Mouse (Mus musculus) limb, embryonic 10.5 days (tissue): ENCODE results near the gene Gm10198. TPM values are rescaled to one million over a fixed set of nuclear protein-coding genes. Genes with fewer than 3 reads are reported as not detected.

Experiments used
- DNase-seq: peaks from one replicate; pipeline ENCODE4 v3.0.0-alpha.2; 2017; ENCODE audit warnings: low spot score
- H3K27ac ChIP-seq: fragments of 300-500 bp; sonication (generic); 2 replicates; pipeline ENCODE4 v1.5.1; 2016; ENCODE audit warnings: mild to moderate bottlenecking
- H3K27me3 ChIP-seq: fragments of 300-500 bp; sonication (generic); 2 replicates; pipeline ENCODE4 v1.6.1; 2016; ENCODE audit warnings: low read depth, mild to moderate bottlenecking; ENCODE audit not compliant: poor library complexity, severe bottlenecking
- H3K36me3 ChIP-seq: fragments of 300-500 bp; sonication (generic); 2 replicates; pipeline ENCODE4 v1.6.1; 2016; ENCODE audit warnings: mild to moderate bottlenecking, moderate library complexity
- H3K4me1 ChIP-seq: fragments of 300-500 bp; sonication (generic); 2 replicates; pipeline ENCODE4 v1.6.1; 2016
- H3K4me3 ChIP-seq: fragments of 300-500 bp; sonication (generic); 2 replicates; pipeline ENCODE4 v1.5.1; 2016; ENCODE audit warnings: mild to moderate bottlenecking, moderate library complexity
- H3K9me3 ChIP-seq: fragments of 300-500 bp; sonication (generic); replicated peaks from 2 replicates; pipeline ENCODE4 v1.6.1; 2016; ENCODE audit warnings: mild to moderate bottlenecking
- WGBS: fragments of 180-500 bp; shearing (Covaris S2); methylation state at CpG from one replicate; pipeline ENCODE4 v1.1.7; 2016; 5-methylcytosine and 5-hydroxymethylcytosine counted together
- polyA plus RNA-seq: library from polyadenylated mRNA; unstranded; fragments of >200 nt; fragmentation: Nextera tagmentation; extraction: Ambion mirVana; gene quantifications from 2 replicates; pipeline ENCODE4 v1.2.1, GENCODE M21; 2016

The Gm10198 gene
- polyA plus RNA-seq, result not detected in 2 replicates

DNA sequence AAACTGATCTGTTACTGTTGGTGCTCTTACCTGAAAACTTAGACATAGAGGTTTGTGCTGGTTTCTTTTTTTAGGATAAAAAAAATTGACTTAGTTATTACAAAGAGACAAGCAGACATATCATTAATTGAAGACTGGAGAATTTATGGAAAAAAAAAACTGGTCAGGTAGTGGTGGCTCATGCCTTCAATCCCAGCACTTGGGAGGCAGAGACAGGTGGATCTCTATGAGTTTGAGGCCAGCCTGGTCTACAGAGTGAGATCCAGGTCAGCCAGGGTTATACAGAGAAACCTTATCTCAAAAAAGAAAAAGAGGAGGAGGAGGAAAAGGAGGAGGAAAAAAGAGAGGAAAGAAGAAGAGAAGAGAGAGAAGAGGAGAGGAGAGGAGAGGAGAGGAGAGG lies at the start of gene Gm10198:
Gene Gm10198, plus strand, starts transcription at position 301 of the 400 bp plus-strand sequence.
- Histone ChIP-seq H3K36me3 (no peaks in the 10 kb centered on the region), H3K27me3 (no peaks in the 10 kb centered on the region), H3K4me3 (no peak within 1 kb of the TSS), H3K9me3 (no peaks in the 10 kb centered on the region), H3K4me1 (no peaks in the 10 kb centered on the region), H3K27ac (no peak within 1 kb of the TSS)
- DNase-seq, result no peak

DNA sequence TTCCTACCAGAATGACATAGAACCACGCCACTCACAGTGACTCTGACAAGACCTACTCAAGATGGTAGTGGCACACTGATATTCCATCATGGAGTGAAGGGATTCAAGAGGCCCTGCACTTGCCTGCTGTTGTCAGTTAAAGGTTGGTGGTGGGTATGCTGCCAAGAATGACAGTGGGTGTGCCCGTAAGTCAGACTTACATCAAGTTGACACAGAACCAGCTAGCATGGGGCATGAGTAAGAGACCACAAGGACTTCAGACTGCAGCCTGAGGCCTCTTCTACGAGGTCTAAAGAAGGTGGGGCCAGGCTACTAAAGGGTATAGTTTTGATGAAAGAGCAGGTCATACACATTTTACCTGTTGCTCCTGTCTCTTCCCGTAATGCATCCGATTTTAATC lies 47.3 kb upstream of the Gm10198 start:
- Histone ChIP-seq H3K27ac (no peak overlapping the region), H3K9me3 (no peaks in the 10 kb centered on the region), H3K4me1 (no peaks in the 10 kb centered on the region), H3K36me3 (no peaks in the 10 kb centered on the region), H3K27me3 (no peaks in the 10 kb centered on the region), H3K4me3 (no peak overlapping the region)
- 88% methylated on average over 5 of the region's 5 CpGs for WGBS
- DNase-seq, result no peak

- no peaks in the 10 kb centered on the region for H3K36me3 ChIP-seq
- WGBS, result 89% methylated on average over 7 of the region's 7 CpGs
Measured at GRCm38 (mm10) chr13:111552769-111553168, 39.8 kb upstream of the Gm10198 start.

DNA sequence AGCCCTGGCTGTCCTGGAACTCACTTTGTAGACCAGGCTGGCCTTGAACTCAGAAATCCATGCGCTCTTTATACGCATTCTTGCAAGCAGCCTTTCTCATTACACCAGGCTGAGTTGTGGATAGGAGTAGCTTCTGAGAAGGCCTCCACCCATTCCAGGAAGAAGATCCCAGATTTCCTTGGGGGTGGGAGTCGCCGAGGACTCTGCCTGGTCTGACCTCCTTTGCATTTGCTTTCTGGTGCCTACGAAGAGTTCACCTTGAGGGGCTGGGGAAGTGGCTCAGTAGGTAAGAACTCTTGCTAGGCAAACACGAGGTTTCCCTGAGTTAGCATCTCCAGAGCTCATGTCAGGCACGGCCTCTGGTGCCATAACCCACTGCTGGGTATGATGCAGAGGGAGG lies 39.4 kb upstream of the Gm10198 start:
- Histone ChIP-seq H3K27me3 (no peaks in the 10 kb centered on the region), H3K9me3 (no peaks in the 10 kb centered on the region), H3K36me3 (no peaks in the 10 kb centered on the region), H3K4me1 (peaks cover 9% of the 10 kb centered on the region), H3K4me3 (no peak overlapping the region), H3K27ac (no peak overlapping the region)
- 89% methylated on average over 7 of the region's 7 CpGs for WGBS
- DNase-seq, result no peak

More at GRCm38 (mm10) chr13:111552769-111553168, 39.8 kb upstream of the Gm10198 start:
- Histone ChIP-seq H3K9me3 (no peaks in the 10 kb centered on the region), H3K27me3 (no peaks in the 10 kb centered on the region), H3K27ac (no peak overlapping the region), H3K4me1 (peaks cover 9% of the 10 kb centered on the region), H3K4me3 (no peak overlapping the region)
- no peak for DNase-seq

DNA sequence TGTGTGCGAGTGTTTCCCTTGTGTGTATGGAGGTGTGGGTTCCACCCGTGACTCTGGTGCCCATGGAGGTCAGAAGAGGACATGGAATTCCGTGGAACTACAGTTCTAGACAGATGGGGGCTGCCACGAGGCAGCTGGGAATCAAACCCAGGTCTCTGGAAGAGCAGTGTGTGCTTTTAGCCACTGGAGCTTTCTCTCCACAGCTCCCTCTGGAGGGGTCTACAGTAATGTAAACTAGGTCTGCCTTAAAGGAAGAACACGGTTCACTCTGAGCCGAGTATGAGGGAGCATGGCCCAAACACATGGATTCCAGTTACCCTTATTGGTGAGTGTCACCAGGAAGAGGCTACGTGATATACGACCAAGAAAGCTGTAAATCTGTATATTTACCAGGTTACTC lies 38.6 kb upstream of the Gm10198 start:
- Histone ChIP-seq H3K36me3 (no peaks in the 10 kb centered on the region), H3K4me3 (no peak overlapping the region), H3K4me1 (peaks cover 9% of the 10 kb centered on the region), H3K9me3 (no peaks in the 10 kb centered on the region), H3K27ac (no peak overlapping the region), H3K27me3 (no peaks in the 10 kb centered on the region)
- 83% methylated on average over 8 of the region's 8 CpGs for WGBS
- no peak for DNase-seq

DNA sequence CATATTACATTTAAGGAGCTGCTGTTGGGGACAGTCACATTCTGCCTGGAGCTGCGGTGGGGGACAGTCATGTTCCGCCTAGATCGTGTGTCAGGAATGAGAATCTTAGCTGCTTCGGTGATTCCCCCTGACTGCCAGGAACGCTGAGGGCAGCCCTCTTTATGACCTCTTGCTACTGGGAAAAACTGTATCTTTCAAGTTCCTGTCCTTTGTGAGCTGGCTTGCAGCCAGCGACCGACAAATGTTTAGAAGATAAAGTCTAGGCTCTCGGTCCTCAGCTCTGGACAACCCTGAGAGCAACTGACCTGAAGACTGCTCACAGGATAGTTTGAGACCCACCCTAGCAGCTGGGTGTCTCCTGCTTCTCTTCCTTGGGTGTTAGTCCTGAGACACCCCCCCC lies 37.3 kb upstream of the Gm10198 start:
- Histone ChIP-seq H3K4me1 (peaks cover 9% of the 10 kb centered on the region), H3K36me3 (no peaks in the 10 kb centered on the region), H3K9me3 (no peaks in the 10 kb centered on the region), H3K27ac (no peak overlapping the region), H3K27me3 (no peaks in the 10 kb centered on the region), H3K4me3 (no peak overlapping the region)
- no peak for DNase-seq
- WGBS, result 24% methylated on average over 8 of the region's 8 CpGs

- no peak overlapping the region for H3K4me3 ChIP-seq
- 78% methylated on average over 4 of the region's 4 CpGs for WGBS
- H3K4me1 ChIP-seq, result peaks cover 9% of the 10 kb centered on the region
- no peaks in the 10 kb centered on the region for H3K36me3 ChIP-seq
- no peak for DNase-seq
- no peaks in the 10 kb centered on the region for H3K27me3 ChIP-seq
- H3K27ac ChIP-seq, result no peak overlapping the region
- H3K9me3 ChIP-seq, result no peaks in the 10 kb centered on the region
Measured at GRCm38 (mm10) chr13:111556375-111556774, 36.2 kb upstream of the Gm10198 start.

GRCm38 (mm10) chr13:111560152-111560551 lies 32.4 kb upstream of the Gm10198 start:
- Histone ChIP-seq H3K36me3 (no peaks in the 10 kb centered on the region), H3K27me3 (no peaks in the 10 kb centered on the region), H3K4me3 (no peak overlapping the region), H3K4me1 (peaks cover 5% of the 10 kb centered on the region), H3K9me3 (no peaks in the 10 kb centered on the region), H3K27ac (no peak overlapping the region)
- no peak for DNase-seq
- 90% methylated on average over 3 of the region's 3 CpGs for WGBS

DNA sequence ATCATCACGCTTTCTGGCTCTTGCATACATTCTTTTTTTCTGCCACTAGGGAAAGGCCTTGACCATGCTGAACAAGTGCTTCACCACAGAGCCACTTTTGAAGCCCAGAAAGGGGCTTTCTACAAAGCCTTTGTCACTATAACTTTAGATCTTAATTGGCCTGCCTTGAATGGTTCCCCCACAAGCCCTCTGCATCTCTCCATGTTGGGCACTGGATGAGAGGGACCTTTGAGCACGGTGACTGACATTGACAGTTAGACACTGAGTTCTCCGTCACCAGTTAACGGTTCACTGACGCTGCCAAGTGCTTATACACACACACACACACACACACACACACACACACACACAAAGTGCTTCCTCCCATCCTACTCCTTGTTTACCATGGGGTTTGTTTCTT lies 30.0 kb upstream of the Gm10198 start:
- H3K27me3 ChIP-seq, result no peaks in the 10 kb centered on the region
- WGBS, result 88% methylated on average over 5 of the region's 5 CpGs
- no peaks in the 10 kb centered on the region for H3K9me3 ChIP-seq
- DNase-seq, result no peak
- no peak overlapping the region for H3K4me3 ChIP-seq
- H3K36me3 ChIP-seq, result no peaks in the 10 kb centered on the region
- H3K4me1 ChIP-seq, result no peaks in the 10 kb centered on the region
- no peak overlapping the region for H3K27ac ChIP-seq

GRCm38 (mm10) chr13:111574196-111574595 lies 18.4 kb upstream of the Gm10198 start:
- Histone ChIP-seq H3K27ac (no peak overlapping the region), H3K9me3 (no peaks in the 10 kb centered on the region), H3K4me3 (no peak overlapping the region), H3K36me3 (no peaks in the 10 kb centered on the region), H3K4me1 (no peaks in the 10 kb centered on the region), H3K27me3 (no peaks in the 10 kb centered on the region)
- no peak for DNase-seq
- 47% methylated on average over 4 of the region's 4 CpGs for WGBS

DNA sequence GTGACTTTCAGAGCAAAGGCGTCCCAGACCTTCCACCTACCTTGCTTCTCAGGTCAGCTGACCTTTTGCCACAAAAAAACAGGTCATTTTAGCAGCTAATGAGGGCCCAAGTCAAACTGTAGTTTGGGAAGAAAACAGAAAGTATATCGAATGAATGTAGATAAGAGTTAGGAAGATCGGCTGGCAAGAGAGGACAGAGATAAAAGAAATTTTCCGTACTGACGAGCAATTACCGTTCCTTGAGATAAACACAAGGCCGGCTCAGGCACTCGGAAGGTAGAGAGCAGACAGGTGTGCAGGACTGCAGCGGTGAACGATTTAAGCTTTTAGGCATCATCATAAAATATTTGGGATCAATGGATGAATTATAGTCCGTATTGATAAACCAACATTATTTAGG lies 15.4 kb upstream of the Gm10198 start:
- Histone ChIP-seq H3K9me3 (no peaks in the 10 kb centered on the region), H3K4me1 (no peaks in the 10 kb centered on the region), H3K27me3 (no peaks in the 10 kb centered on the region), H3K4me3 (no peak overlapping the region), H3K36me3 (no peaks in the 10 kb centered on the region), H3K27ac (no peak overlapping the region)
- WGBS, result 96% methylated on average over 11 of the region's 11 CpGs
- DNase-seq, result no peak

DNA sequence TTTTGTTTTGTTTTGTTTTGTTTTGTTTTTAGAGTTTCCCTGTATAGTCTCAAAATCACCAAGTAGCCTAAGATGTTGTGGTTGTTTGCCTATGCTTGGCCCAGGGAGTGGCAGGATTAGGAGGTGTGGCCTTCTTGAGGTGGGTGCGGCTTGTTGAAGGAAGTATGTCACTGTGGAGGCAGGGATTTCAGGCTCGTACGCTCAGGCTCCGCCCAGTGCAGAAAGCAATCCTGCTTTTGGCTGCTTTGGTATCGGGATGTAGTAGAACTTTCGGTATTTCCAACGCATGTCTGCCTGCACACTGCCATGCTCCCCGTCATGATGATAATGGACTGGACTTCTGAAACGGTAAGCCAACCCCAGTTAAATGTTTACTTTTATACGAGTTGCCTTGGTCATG lies 12.5 kb upstream of the Gm10198 start:
- no peak overlapping the region for H3K27ac ChIP-seq
- no peak for DNase-seq
- H3K4me3 ChIP-seq, result no peak overlapping the region
- no peaks in the 10 kb centered on the region for H3K4me1 ChIP-seq
- no peaks in the 10 kb centered on the region for H3K9me3 ChIP-seq
- H3K36me3 ChIP-seq, result no peaks in the 10 kb centered on the region
- WGBS, result 92% methylated on average over 10 of the region's 10 CpGs
- H3K27me3 ChIP-seq, result no peaks in the 10 kb centered on the region

- Histone ChIP-seq H3K4me1 (no peaks in the 10 kb centered on the region), H3K36me3 (no peaks in the 10 kb centered on the region), H3K27me3 (no peaks in the 10 kb centered on the region), H3K4me3 (no peak overlapping the region), H3K27ac (no peak overlapping the region), H3K9me3 (no peaks in the 10 kb centered on the region)
- WGBS, result 90% methylated on average over 7 of the region's 7 CpGs
- DNase-seq, result no peak
Measured at GRCm38 (mm10) chr13:111598111-111598510, 5.5 kb downstream of the Gm10198 start.

DNA sequence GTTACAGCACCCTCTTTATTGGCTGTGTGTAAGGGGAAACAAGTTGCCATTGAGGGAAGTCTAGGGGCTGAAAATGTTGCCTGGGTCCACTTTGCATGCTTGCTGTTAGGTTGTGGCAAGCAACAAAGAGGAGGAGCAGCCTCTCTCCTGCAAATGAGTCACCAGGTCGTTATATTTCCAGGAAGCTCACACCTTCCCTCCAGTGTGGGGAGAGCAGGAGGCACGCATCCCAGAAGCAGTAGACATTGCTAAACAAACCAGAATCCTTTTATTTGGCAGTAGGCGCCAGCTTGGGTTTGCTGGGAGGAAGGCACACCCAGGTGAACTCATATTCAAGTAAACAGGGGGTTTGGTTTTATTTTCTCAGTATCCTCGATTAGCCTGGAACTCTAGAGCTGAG lies 8.8 kb downstream of the Gm10198 start:
- 71% methylated on average over 4 of the region's 4 CpGs for WGBS
- Histone ChIP-seq H3K9me3 (no peaks in the 10 kb centered on the region), H3K27ac (no peak overlapping the region), H3K4me1 (no peaks in the 10 kb centered on the region), H3K4me3 (no peak overlapping the region), H3K36me3 (no peaks in the 10 kb centered on the region), H3K27me3 (no peaks in the 10 kb centered on the region)
- no peak for DNase-seq
